Mouse (Mus musculus) thymus, adult 2 months (tissue): ENCODE measurements around the gene Gm17304.

Experiments
- CTCF ChIP-seq: fragments of 200-500 bp; IDR thresholded peaks from 2 replicates; pipeline ENCODE4 v1.5.1; 2012; ENCODE audit warnings: mild to moderate bottlenecking, control low read depth, low read length, moderate library complexity, borderline replicate concordance; ENCODE audit not compliant: control insufficient read depth, poor library complexity, insufficient read depth; ENCODE audit errors: extremely low read depth
- POLR2A ChIP-seq: fragments of 200-500 bp; IDR thresholded peaks from 2 replicates; pipeline ENCODE4 v1.6.1; 2012; ENCODE audit warnings: mild to moderate bottlenecking, low read length, control low read depth, moderate library complexity; ENCODE audit not compliant: control insufficient read depth, poor library complexity, insufficient read depth; ENCODE audit errors: extremely low read depth

DNA sequence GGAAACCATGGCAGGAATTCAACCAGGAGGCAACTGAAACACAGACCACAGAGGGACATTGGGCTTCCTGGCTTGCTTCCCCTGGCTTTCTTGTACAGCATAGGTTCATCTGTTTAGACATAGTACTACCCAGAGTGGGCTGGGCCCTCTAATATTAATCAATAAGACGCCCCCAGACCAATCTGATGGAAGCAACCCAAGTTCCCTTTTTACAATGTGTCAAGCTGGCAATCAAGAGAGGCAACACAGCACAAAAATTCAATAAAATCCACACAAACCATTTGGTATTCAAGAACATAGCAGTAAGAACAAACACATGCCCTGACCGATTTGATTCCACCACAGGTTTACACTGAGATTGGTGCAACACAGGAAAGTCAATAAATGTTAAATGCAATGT, 6.1 kb downstream of the Gm17304 start:
- no peak for TF ChIP-seq POLR2A
- TF ChIP-seq CTCF = no peak
